Comparison of ENCODE assay signal across 8 mouse cellular contexts in the genomic region with DNA sequence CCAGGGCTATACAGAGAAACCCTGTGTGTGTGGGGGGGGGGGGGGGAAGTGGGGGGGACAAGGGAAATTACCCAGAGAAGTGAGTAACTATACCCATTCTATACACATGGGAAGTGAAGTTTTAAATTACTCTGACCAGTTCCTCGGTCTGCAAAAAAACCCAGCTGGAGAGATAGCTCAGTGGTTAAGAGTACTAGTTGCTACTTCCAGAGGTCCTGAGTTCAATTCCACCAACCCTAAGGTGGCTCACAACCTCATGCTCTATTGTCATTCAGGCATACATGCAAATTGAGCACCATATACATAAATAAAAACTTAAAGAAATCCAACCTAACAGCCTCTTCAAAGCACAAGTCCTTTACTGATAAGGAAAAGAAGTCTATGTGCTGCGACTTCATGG. TPM values are rescaled to one million over a fixed set of nuclear protein-coding genes. Genes with fewer than 3 reads are reported as not detected.
DNase-seq lines count a peak whose midpoint lies in the region; ATAC-seq and TF ChIP-seq lines count a peak whose summit lies in the region.

No protein-coding gene starts in this region.

- no peak for ATAC-seq in heart, embryonic 12.5 days (ENCODE audit: insufficient number of reproducible peaks, low FRiP score)
- no peak for ATAC-seq in heart, postnatal 0 days (ENCODE audit: insufficient read depth, low read depth)
- ATAC-seq in granulocyte monocyte progenitor cell, adult 5-6 weeks (replicated peaks; ENCODE audit: poor library complexity, severe bottlenecking) = no peak

- WGBS in heart, embryonic 12.5 days = 36% methylated on average over 2 of the region's 2 CpGs
- 15% methylated on average over 2 of the region's 2 CpGs for WGBS in heart, postnatal 0 days
- 50% methylated on average over 2 of the region's 2 CpGs for WGBS in midbrain, embryonic 10.5 days

- H3K27me3 ChIP-seq in heart, embryonic 12.5 days (replicated peaks) = no peaks in the 10 kb centered on the region
- no peaks in the 10 kb centered on the region for H3K27me3 ChIP-seq in heart, postnatal 0 days (ENCODE audit: control insufficient read depth, insufficient read depth, low read length)
- peaks cover 38% of the 10 kb centered on the region for H3K27me3 ChIP-seq in midbrain, embryonic 10.5 days (ENCODE audit: low read depth, poor library complexity, severe bottlenecking)

- H3K4me3 ChIP-seq in heart, embryonic 12.5 days = peak overlapping the region; percentile 96
- H3K4me3 ChIP-seq in ES-E14 (ENCODE audit: insufficient read depth in 1 of 2, low read depth in 1 of 2, low read length in 2 of 2, poor library complexity in 1 of 2, severe bottlenecking in 1 of 2) = peak overlapping the region; percentile 64 to 75; a peak in 3 of 4 replicates
- peak overlapping the region; percentile 92 for H3K4me3 ChIP-seq in heart, postnatal 0 days (ENCODE audit: low read depth, low read length)
- peak overlapping the region; percentile 99 for H3K4me3 ChIP-seq in midbrain, embryonic 10.5 days

- peaks cover 54% of the 10 kb centered on the region for H3K4me1 ChIP-seq in heart, embryonic 12.5 days (replicated peaks)
- peaks cover 0 to 6% of the 10 kb centered on the region in 2 experiments; a peak in 2 of 4 replicates for H3K4me1 ChIP-seq in ES-E14 (ENCODE audit: control insufficient read depth in 2 of 2, insufficient read depth in 2 of 2, low read length in 2 of 2, poor library complexity in 1 of 2)
- peaks cover 46% of the 10 kb centered on the region for H3K4me1 ChIP-seq in heart, postnatal 0 days (ENCODE audit: control insufficient read depth, insufficient read depth)
- H3K4me1 ChIP-seq in midbrain, embryonic 10.5 days = peaks cover 58% of the 10 kb centered on the region

- H3K9me3 ChIP-seq in heart, embryonic 12.5 days (replicated peaks) = no peaks in the 10 kb centered on the region
- no peaks in the 10 kb centered on the region for H3K9me3 ChIP-seq in ES-E14 (ENCODE audit: control insufficient read depth, insufficient read depth, low read depth, low read length)
- H3K9me3 ChIP-seq in heart, postnatal 0 days (replicated peaks; ENCODE audit: control insufficient read depth, low read length) = no peaks in the 10 kb centered on the region
- no peaks in the 10 kb centered on the region for H3K9me3 ChIP-seq in midbrain, embryonic 10.5 days (replicated peaks)

- peak overlapping the region; percentile 92 for H3K27ac ChIP-seq in heart, embryonic 12.5 days (ENCODE audit: poor library complexity, severe bottlenecking)
- no peak overlapping the region; the same call in 1 of the 2 replicates for H3K27ac ChIP-seq in ES-E14 (ENCODE audit: insufficient read depth, low read depth, low read length, poor library complexity, severe bottlenecking)
- H3K27ac ChIP-seq in heart, postnatal 0 days (ENCODE audit: low read depth) = peak overlapping the region; percentile 92
- H3K27ac ChIP-seq in midbrain, embryonic 10.5 days (replicated peaks) = peak overlapping the region; percentile 94

- in situ Hi-C loops in ES-E14 (cut with MboI; ENCODE audit: low sequenced_read_pairs in 2 of 2, unreplicated experiment in 2 of 2) = no loop called here

- TF ChIP-seq CTCF in heart, postnatal 0 days (IDR thresholded peaks at IDR 0.05; ENCODE audit: low read depth) = no peak

- peak overlapping the region; percentile 82 for H3K4me2 ChIP-seq in heart, embryonic 12.5 days
- peak overlapping the region; percentile 83 for H3K4me2 ChIP-seq in heart, postnatal 0 days (ENCODE audit: low read depth, low read length)

- peaks cover 6% of the 10 kb centered on the region for H3K36me3 ChIP-seq in heart, embryonic 12.5 days
- peaks cover 3% of the 10 kb centered on the region for H3K36me3 ChIP-seq in ES-E14 (ENCODE audit: control insufficient read depth, insufficient read depth, low read length, poor library complexity, severe bottlenecking)
- H3K36me3 ChIP-seq in heart, postnatal 0 days (replicated peaks; ENCODE audit: control insufficient read depth, insufficient read depth, low read length) = peaks cover 8% of the 10 kb centered on the region
- peaks cover 23% of the 10 kb centered on the region for H3K36me3 ChIP-seq in midbrain, embryonic 10.5 days

- peak overlapping the region; percentile 75; the same call in 1 of the 2 replicates for H3K9ac ChIP-seq in heart, embryonic 12.5 days
- no peak overlapping the region for H3K9ac ChIP-seq in ES-E14 (ENCODE audit: insufficient read depth, low read depth, low read length, poor library complexity, severe bottlenecking)
- H3K9ac ChIP-seq in heart, postnatal 0 days (replicated peaks; ENCODE audit: low read depth, low read length) = peak overlapping the region; percentile 46; the same call in 1 of the 2 replicates

- intact Hi-C loops in heart, postnatal 14 days (cut with DNase I) = no loop called here

- DNase-seq in heart, postnatal 14 days = no peak
- DNase-seq in ES-E14 (ENCODE audit: low read depth, low spot score) = no peak
- no peak for DNase-seq in heart, postnatal 0 days (ENCODE audit: low spot score)
- no peak for DNase-seq in midbrain, embryonic 10.5 days (ENCODE audit: low spot score)
- no peak for DNase-seq in right cerebral cortex, postnatal 10 days (ENCODE audit: low spot score in 2 of 2)
- DNase-seq in urinary bladder, postnatal 4 days (ENCODE audit: low spot score in 2 of 2) = no peak

- no peak for TF ChIP-seq EP300 in heart, postnatal 0 days (IDR thresholded peaks at IDR 0.05; ENCODE audit: low read depth)

TF ChIP-seq in ES-E14, 5 proteins besides CTCF, POLR2A, EP300 and RAD21:
- TF ChIP-seq CHD2 (IDR thresholded peaks at IDR 0.05; ENCODE audit: low read depth, low read length) (no peak), ZNF384 (IDR thresholded peaks at IDR 0.05; ENCODE audit: low read depth, low read length) (0 out of 2 replicates have a peak, but pooled peaks have one; percentile 18)

RNA-seq across cellular contexts. Expression of a gene that starts 0.8 kb away (rescaled TPM):
- 51.4 and 52.3 TPM in 2 replicates for polyA plus RNA-seq in heart, embryonic 12.5 days (2016; fragmentation: Nextera tagmentation; extraction: Ambion mirVana)
- total RNA-seq in heart, postnatal 14 days (2021) = 10 to 100 TPM; 26.4 to 26.8 TPM
- total RNA-seq in ES-E14 (2012; rRNA removed) = 35.6 and 48.3 TPM in 2 replicates
- 19.3 and 30.6 TPM in 2 replicates for total RNA-seq in heart, postnatal 0 days (2014; rRNA removed; ENCODE audit: low replicate concordance)
- 17.3 and 20.5 TPM in 2 replicates for polyA plus RNA-seq in heart, postnatal 0 days (2015; fragmentation: Nextera tagmentation; extraction: Ambion mirVana)
- 37.2 and 39.1 TPM in 2 replicates for polyA plus RNA-seq in midbrain, embryonic 10.5 days (2016; fragmentation: Nextera tagmentation; extraction: Ambion mirVana)
- 29.5 and 33.0 TPM in 2 replicates for total RNA-seq in granulocyte monocyte progenitor cell, adult 5-6 weeks (2014; fragmentation: Nextera tagmentation)
- 38.5 and 39.6 TPM in 2 replicates for total RNA-seq in granulocyte monocyte progenitor cell, adult 5-6 weeks (2017)

RNA-seq across cellular contexts. Expression of a gene that starts 58.8 kb away (rescaled TPM):
- 0.91 and 1.0 TPM in 2 replicates for polyA plus RNA-seq in heart, embryonic 12.5 days (2016; fragmentation: Nextera tagmentation; extraction: Ambion mirVana)
- total RNA-seq in heart, postnatal 14 days (2021) = under 1 TPM; 0.56 to 0.72 TPM
- total RNA-seq in ES-E14 (2012; rRNA removed) = 3.8 and 7.3 TPM in 2 replicates
- total RNA-seq in heart, postnatal 0 days (2014; rRNA removed; ENCODE audit: low replicate concordance) = 0.85 and 1.1 TPM in 2 replicates
- polyA plus RNA-seq in heart, postnatal 0 days (2015; fragmentation: Nextera tagmentation; extraction: Ambion mirVana) = 0.10 and 0.14 TPM in 2 replicates
- polyA plus RNA-seq in midbrain, embryonic 10.5 days (2016; fragmentation: Nextera tagmentation; extraction: Ambion mirVana) = 3.1 and 5.4 TPM in 2 replicates
- total RNA-seq in granulocyte monocyte progenitor cell, adult 5-6 weeks (2014; fragmentation: Nextera tagmentation) = 0.43 TPM in 1 of 2 replicates, not detected in the other
- not detected in 2 replicates for total RNA-seq in granulocyte monocyte progenitor cell, adult 5-6 weeks (2017)
